Mouse (Mus musculus) mesoderm, embryonic 11.5 days (tissue): ENCODE data around the gene Arhgef40.
A peak's percentile ranks its signal among the peaks of the same experiment; 100 is the strongest.

ENCODE experiments used
- DNase-seq: peaks from one replicate; pipeline ENCODE4 v3.0.0-alpha.2; 2012; ENCODE audit warnings: low read depth, low spot score

Arhgef40 gene

DNA sequence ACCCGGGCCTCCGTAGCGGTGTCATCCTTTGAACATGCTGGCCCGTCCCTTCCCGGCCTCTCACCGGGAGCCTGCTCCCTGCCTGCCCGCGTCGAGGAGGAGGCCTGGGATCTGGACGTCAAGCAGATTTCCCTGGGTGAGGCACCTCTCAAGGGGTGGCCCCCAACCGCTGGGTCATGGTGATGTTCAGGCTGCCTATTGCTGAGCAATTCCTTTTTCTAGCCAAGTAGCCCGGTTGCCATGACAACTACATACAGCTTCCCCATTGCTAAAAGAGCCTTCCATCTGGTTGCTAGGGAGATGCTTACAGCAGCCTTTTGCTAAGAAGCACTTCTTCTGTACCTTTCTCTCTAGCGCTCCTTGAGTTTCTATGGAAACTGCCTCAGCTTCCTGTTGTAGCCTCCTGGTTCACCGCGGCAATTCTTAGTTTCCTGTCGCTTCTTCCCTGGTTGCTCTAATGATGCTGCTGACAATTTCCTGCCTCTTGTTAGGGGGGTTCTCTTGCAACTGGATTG, 19.5 kb downstream of the Arhgef40 start:
- peak; percentile 76 for DNase-seq

DNA sequence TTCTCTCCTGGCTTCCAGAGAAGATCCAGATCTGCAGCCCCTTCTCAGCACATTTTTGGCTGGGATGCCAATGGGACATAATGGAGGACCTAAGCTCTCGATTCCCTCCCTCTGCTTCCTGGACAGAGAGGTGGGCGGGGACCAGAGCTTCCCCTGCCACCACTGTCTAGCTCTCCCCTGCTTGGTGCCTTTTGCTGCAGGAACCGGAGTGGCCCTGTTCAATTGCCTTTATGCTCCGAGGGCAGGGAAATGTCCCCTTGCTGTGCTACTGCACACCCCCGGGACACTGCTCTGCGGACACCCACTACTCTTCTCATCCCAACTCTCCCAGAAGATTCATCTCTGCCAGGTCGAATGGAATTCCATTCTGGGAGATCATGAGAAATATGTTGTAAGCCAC, 20.6 kb downstream of the Arhgef40 start:
- DNase-seq = no peak

DNA sequence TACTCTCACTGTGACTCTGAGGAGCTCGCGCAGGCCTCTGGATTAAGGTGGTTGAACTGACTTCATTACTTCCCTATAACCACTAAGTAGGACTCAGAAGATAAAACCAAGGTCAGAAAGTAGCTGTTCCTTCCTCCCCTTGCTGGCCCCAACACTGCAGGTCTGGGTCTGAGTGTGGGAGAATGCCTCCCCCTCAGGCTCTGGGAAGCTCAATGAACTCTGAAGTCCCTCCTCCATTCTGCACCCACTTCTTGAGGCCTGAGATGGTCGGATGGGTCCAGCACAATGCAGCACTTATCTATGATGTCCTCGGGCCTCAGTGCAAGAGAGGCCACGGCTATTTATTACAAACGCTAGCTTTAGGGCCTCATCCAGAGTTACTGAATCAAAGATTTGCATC, 21.1 kb downstream of the Arhgef40 start:
- DNase-seq = no peak

DNA sequence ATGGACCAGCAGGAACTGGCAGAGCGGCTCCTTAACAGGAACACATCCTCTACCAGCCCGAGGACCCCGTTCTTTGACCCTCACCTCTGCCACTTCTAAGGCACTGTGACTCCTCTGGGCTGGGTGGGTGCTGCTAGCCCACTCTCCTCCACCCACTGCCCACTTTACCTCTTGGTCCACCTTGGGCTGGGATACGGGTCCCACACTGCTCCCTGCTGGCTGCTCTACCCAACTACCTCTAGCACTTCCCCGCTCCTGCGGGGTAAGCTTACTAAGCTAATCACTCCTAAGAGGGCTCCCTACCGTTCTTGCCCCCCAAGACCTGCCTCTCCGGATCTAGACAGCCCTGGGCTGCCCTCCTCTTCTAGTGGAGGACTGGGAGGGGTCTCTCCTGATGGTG, 21.7 kb downstream of the Arhgef40 start:
- DNase-seq = no peak

DNA sequence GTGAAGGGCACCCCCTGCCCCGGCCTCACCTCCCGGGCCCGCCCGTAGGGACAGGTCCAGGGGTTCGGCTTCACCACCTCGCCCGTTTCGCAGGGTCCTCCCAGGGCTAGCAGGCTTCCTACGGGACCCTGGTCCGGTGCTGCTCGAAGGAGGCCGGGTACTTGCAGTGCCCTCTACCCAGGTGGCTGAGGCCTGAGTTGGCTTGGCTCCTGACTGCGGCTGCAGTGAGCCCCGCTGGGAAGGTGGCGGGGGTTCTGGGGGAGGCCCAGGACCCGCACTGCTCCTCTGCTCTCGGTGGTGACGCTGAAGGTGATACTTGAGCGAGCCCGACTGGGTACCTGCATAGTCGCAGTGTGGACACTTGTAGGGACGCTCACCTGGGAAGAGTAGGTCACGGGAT, 22.3 kb downstream of the Arhgef40 start:
- no peak for DNase-seq

DNA sequence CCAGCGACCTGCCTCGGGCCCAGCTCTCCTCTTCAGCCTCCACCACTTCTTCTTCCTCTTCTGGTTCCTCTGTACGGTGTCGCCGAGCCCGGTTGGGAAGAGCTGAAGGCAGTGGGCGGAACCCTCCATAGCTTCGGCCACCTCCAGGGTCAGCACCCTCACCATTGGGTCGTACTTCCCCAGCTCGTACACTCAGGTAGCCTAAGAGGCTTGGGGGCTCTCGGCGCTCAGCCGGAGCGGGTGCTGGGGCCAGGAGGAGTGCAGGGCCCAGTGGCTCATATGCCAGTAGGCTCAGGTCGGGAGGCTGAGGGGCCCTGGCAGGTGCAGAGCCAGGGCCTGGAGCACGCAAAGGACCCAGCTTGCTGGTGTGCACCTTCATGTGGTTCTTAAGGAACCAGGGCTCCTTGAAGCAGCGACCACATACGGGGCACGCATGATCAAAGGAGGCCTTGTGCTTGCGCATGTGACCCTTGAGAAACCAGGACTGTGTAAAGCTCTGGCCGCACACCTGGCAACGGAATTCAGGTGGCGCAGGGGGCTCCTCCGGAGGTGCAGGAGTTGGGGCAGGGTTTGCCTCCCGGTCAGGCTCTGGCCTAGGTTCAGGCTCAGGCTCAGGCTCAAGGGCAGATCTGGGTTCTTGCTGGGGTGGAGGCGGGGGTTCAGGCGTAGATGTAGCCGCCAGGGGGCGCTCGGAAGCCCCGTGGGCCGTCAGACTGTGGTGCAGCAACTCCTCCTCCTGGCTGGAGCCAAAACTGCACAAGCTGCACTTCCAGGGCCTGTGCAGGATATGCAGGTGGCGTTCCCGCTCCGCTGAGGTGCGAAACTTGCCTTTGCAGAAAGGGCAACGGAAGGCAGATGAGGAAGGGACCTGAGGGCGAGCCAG, 24.0 kb downstream of the Arhgef40 start:
- DNase-seq = peak; percentile 94

DNA sequence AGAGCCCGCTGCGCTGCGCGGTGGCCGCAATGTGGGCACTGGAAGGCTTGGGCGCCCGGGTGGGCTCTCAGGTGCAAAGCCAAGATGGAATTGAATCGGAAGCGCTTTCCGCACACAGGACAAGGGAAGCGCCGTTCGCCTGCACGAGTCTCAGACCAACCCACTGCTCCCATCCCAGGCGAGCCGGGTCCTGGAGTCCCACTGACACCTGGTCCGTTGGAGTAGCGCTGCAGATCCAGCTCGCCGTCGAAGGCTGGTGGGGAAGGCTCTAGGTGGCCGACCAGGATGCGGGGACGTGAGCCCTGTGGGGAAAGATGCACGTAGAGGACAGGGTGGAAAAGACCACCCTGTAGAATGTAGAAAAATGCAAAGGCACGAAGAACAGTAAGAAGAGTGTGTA, 24.8 kb downstream of the Arhgef40 start:
- DNase-seq = no peak

DNA sequence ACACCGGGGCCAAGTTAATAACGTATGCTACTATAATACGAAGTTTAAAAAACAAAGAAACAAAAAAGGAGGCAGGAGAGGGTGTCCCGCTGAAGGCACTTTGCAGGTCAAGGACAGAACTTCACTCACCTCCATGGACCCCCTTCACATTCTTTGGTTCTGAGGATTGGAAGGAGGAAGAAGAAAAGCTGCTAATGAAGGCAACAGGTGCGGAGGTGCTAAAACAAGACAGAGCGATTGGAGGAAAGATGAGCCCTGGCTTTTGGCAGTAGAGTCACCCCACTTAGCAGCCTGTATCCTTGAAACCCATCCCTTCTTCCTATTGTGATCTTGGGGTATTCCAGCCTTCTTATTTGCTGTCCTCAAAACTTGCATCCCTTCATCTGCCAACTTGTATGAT, 25.3 kb downstream of the Arhgef40 start:
- DNase-seq = no peak

DNA sequence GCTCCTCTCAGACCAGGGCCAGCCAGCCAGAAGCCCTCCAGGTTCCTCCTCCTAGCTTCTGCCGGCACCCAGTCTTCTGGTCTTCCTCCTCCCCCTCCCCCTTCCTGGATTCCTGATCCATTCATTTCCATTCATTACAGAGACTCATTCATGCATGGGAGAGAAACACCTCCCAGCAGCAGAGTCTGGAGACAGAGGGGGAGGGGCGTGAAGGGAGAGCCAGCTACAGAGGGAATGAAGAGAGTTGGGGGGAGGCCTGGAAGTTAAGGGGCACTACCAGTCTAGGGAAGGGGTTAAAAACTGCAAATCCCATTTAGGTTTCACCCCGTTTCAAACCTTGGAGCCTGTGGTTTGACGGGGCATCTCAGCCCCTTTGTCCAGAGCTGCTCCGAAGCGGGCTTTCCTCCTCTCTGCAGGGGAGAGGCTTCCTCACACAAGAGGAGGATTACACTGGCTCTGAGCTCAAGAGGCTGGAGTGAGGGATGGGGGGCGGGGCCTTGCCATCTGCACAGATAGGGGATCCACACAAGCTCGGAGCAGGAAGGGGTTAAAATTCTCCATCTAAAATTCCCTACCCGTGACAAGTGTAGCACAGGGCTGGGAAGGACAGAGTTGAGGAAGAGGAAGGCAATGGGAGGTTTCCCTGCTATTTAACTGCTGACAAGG, 26.1 kb downstream of the Arhgef40 start:
- peak; percentile 90 for DNase-seq

DNA sequence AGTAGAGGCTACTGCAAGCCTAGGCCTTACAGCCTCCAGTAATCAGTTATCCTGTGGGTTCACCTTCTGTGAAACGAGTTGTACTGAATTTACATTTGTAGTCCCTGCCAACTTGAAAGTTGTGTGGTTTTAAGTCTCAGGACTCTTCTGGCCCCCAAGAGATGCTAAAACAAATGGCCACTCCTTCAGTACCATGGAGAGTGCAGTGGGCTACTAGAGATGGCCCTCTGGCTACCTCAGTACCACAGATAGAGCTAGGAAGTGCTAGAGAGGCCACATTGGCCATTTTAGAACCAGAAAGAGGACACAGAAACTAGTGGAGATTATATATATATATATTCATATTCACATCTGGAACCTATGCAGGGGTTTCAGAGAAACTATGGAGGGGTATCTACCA, 27.2 kb downstream of the Arhgef40 start:
- DNase-seq = no peak

DNA sequence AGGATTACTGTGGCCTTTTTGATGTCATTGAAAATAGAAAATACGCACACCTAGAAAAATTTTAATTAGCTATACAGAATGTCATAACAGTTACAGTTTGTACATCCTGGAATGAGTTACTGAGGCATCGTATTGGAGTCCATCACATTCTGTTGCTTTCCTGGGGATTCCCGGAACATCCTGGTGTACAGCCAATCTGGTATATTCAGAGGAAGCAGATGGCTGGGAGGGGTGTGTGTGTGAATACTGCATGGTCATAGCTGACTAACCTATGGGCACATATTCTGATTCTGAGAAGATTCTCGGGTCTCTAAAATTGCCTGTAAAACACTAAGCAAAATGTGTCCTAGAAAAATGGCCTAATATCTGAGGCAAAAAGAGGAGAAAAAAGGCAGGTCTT, 27.6 kb downstream of the Arhgef40 start:
- DNase-seq = no peak

DNA sequence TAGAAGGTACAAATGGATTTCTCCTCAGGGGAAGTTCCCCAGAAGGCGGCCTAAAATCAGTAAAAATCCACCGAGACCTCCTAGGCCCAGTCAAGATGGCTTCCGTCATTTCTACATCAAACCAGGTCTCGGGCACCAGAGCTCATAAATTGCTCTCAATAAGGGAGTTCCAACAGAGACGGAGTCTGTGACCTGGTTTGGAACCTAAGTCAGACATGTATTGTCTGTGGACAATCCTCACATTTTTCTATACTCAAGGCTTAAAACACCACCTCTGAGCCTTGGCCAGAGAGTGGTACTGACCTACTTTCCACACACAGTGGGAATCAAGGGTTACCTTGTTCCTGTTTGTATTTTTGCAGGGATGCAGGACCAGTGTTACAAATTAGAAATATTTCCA, 28.0 kb downstream of the Arhgef40 start:
- DNase-seq = no peak

DNA sequence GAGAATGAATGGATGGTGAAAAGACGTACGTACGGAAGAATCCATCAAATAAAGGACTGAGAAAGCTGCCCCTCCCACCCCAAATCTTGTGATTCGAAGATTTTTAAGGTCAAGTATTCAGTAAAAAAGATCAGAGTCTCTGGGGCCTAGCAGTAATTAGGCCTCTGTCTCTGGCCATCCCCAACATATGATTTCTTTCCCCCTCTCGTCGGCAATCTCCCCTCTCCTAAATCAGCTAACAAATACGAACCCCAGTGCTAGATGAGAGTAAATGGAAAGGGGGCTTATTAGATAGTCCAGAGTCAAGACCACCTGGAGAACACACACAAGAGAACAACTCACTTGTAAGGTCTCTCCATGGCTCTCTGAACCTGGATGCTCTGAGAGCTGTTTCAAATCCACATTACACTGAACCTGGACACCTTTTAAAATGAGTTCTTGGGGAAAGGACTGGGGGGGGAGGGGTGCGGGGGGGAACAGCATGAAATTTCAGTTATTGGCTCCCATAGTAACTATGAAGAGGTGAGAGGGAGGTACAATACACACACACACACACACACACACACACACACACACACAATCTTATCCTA, 28.6 kb downstream of the Arhgef40 start:
- DNase-seq = no peak

DNA sequence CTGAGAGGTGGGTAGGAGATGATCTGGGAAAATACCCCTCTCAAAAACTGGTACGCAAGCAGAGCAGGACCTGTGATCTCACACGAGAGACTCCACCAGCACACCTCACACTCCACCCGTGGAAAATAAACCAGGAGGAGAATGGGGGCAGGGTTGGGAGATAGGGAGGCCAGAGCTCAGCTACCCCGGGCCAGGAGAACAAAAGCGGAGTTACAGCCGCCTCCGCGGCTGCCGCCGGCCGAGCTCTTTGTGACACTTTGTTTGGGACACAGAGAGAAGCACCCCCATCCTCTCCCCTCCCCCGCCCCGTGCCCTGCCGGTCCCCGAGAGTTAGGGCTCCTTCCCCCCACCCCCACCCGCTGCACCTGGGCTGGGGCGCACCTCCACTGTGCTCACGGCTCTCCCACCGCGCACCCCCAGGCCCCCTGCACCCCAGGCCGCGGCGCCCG, 29.3 kb downstream of the Arhgef40 start:
- peak; percentile 52 for DNase-seq

DNA sequence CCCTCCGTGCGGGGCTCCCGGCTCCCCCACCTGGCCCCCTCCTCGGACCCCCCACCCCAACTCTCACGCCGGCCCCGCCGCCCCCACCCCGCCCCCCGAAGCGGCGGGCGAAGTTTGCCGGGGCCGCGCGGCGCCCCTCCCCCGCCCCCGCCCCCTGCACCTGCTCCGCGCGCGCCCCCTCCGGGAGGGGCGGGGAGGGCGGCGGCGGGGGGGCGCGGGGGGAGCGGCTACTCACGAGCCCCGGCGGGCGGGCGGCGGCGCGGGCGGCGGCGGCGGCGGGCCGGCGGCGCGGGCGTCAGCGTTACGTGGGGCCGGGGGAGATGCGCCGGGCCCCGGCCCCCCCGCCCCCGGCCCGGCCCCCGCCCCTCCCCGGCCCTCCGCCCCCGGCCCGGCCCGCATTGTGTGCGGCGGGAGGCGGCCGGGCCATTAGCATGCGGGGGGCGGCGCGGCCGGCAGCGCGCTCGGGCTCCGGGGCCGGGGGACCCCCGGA, 29.8 kb downstream of the Arhgef40 start:
- no peak for DNase-seq

DNA sequence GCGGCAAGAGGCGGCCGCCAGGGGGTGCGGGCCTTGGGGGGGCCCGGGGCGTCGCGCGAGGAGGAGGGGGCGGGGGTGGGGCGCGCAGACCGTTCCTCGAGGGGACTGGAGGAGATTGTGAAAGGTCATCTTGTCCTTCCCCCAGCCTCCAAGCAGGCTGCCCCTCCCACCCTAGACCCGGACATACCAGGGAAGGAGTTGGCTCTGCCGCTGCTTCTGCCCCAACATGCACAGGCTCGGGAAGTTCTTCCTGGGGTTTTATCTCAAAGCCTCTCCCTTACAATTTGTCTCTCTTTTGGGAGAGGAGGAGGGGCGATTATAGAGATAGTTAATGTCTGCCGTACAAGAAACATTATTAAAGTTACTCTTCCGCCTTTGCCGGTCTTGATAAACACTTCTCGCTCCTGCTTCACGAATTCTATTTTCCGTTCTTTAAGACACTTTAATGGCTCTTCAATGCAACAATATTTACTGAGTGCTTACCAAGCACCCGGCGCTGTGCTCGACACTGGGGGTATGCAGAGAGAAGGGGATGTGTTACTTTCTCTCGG, 30.3 kb downstream of the Arhgef40 start:
- peak; percentile 83 for DNase-seq

DNA sequence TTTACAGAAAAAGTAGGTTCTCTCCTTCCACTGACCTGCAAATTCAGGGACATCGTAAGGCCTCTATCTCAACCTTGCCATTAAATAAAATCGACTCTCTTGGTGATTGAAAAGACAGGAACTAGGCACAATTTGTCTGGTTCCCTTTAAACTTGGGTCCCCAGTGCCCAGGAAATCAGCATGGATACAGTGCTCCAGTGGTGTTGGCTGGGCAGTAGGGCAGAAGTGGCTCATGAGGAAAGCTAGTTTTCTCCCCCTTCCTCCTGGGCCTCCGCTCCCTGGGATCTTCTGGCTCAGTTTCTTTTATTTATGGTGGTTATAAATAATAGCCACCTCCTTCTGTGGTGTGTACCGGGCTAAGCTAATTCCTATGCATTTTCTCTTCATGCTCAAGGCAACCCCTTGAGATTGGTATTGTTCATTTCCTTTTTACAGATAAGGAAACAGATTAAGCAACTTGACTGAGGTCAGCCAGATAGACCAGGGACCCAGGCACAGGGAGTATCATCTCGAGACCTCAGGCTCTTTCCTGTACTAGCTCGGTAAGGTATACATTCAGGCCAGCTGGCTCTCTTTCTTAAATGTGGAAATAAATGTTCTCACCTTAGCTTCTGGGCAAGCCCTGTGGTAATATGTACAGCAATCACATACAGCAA, 31.1 kb downstream of the Arhgef40 start, which contains the start of gene Tmem253:
Gene Tmem253 (plus strand): TSS at position 214 of the 656 bp plus-strand sequence.
- DNase-seq = no peak

DNA sequence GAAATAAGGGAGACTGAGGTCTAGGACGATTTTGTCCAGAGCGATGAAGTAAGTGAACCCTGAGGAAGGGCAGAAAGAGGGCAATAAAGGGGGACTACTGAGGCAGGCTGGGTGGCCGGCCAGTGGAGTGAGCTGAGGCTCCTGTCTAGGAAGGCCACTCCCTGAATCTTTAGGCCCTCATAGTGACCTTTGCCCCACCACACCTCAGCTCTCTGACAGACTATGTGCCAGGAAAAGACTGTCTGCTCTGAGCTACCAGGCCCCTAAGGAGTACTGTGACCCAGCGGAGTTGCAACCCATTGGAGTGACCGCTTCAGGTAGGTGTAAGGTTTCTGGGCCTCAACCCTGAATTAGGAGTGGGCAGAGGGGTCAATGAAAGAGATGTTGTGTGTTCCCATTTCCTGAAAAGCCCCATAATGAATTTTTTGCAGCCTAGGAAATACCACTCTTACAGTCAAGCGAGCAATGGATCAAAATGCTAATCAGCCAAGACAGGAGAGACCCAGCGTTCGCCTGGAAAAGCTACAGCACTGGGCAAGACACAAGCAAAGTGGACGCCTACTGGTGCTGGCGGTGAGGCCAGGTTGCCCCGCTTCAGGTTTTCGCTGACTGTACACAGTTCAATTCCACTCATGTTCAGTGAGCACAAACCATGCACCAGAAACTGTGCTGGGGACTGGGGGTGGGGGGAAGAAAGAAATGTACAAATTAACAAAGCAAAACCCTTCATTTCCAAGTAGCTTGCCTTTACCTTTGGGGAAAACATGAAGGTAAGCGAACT, 32.3 kb downstream of the Arhgef40 start:
- no peak for DNase-seq

DNA sequence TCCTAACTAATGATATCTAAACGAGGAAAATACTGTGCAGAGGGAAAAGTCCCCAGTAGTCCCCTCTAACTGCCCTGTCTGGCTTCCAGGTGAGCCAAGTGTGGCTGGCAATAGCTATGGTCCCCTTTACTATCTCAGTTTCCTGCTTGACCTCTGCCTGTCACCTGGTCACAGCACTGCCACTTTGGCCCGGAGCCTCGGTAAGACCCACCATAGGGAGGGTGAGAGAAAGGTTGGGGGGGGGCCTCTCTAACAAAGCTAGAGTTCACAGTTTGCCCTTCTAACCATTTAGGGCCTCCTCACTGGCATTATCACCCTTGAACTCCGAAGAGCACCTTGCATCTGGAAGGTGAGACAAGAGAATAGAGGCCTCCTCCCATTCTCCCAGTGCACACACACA, 33.1 kb downstream of the Arhgef40 start:
- no peak for DNase-seq

DNA sequence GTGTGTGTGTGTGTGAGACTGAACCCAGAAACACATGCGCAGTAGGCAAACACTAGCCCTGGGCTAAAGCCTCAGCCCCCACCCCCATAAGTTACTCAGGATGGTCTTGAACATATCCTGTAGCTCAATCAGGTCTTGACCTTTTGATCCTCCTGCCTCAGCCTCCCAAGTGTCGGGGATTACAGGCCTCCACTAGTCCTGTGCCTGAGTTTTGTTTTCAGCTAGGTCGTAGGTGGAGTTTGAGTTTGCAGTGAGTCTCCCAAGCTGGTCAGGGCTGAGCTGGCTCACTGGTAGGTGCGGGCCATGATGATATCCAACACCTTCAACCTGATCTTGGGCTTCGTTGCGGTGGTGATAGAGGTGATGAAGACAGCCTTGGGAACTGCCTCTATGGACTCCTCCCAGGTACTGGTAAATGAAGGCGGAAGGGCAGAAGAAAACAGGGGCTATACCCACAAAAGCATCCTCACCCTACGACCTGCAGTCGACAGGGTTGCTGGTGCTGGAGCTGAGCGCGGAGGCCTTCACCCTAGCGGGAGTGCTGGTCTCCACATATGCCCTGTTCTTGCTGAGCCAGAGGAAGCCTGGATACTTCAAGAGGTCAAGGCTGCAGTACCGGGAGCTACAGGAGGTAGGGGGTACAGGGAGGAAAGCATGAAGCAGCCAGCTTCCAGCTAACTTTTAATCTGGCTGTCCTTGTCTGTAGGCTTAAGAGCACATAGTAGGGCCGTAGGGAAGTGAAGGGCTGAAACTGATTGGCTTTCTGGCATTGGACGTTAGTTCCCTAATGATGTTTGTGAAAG, 33.9 kb downstream of the Arhgef40 start:
- no peak for DNase-seq
